Mouse (Mus musculus) C2C12 (cell line): ENCODE results near the gene Adamts1. TPM values are rescaled to one million over a fixed set of nuclear protein-coding genes. Genes with fewer than 3 reads are reported as not detected.

Source experiments
- H3K27me3 ChIP-seq: one replicate; pipeline ENCODE4 v1.6.1; 2011; ENCODE audit not compliant: control insufficient read depth, insufficient read depth, insufficient read length
- H3K36me3 ChIP-seq: one replicate; pipeline ENCODE4 v1.6.1; 2011; ENCODE audit not compliant: control insufficient read depth, insufficient read depth
- H3K4me3 ChIP-seq: one replicate; pipeline ENCODE4 v1.5.1; 2011; ENCODE audit warnings: mild to moderate bottlenecking, control low read depth; ENCODE audit not compliant: poor library complexity, insufficient read depth, severe bottlenecking
- H3K79me2 ChIP-seq: one replicate; pipeline ENCODE4 v1.6.1; 2011; ENCODE audit not compliant: control insufficient read depth, insufficient read depth
- H3K79me3 ChIP-seq: one replicate; pipeline ENCODE4 v1.6.1; 2011; ENCODE audit warnings: low read depth, control low read depth
- H3ac ChIP-seq: one replicate; pipeline ENCODE3; 2011; ENCODE audit warnings: low read depth; ENCODE audit not compliant: control insufficient read depth, insufficient read length
- CEBPB ChIP-seq: IDR thresholded peaks from one replicate; pipeline ENCODE4 v1.6.1; 2011; ENCODE audit warnings: low read depth, mild to moderate bottlenecking, control low read depth, moderate library complexity
- CTCF ChIP-seq: IDR thresholded peaks from one replicate; pipeline ENCODE4 v1.5.1; 2011; ENCODE audit not compliant: control insufficient read depth, insufficient read depth, insufficient read length
- FOSL1 ChIP-seq: IDR thresholded peaks from one replicate; pipeline ENCODE4 v1.8.0; 2011; ENCODE audit warnings: mild to moderate bottlenecking, low read length; ENCODE audit not compliant: poor library complexity, insufficient read depth, severe bottlenecking
- MAX ChIP-seq: IDR thresholded peaks from one replicate; pipeline ENCODE4 v1.6.1; 2011; ENCODE audit warnings: mild to moderate bottlenecking, control low read depth
- MYOD1 ChIP-seq: IDR thresholded peaks from one replicate; pipeline ENCODE4 v1.6.1; 2011; ENCODE audit warnings: low read depth; ENCODE audit not compliant: control insufficient read depth, insufficient read length
- MYOG ChIP-seq: IDR thresholded peaks from one replicate; pipeline ENCODE4 v1.6.1; 2011; ENCODE audit not compliant: control insufficient read depth, insufficient read length; ENCODE audit errors: extremely low read depth
- USF1 ChIP-seq: IDR thresholded peaks from one replicate; pipeline ENCODE4 v1.6.1; 2011; ENCODE audit warnings: low read depth, mild to moderate bottlenecking, control low read depth, moderate library complexity
- polyA plus RNA-seq: library from polyadenylated mRNA; unstranded; fragments of >200 nt; fragmentation: generic; extraction: Trizol; gene quantifications from one replicate; pipeline ENCODE4 v1.2.1, GENCODE M21; 2012; ENCODE audit warnings: missing spikeins

Gene Adamts1
- polyA plus RNA-seq, 1 experiment = 1.8 TPM

GRCm38 (mm10) chr16:85762052-85762665, 40.8 kb downstream of the Adamts1 start:
- Histone ChIP-seq H3K4me3 (no peak overlapping the region), H3K36me3 (no peaks in the 10 kb centered on the region), H3K79me2 (no peaks in the 10 kb centered on the region), H3K27me3 (no peaks in the 10 kb centered on the region), H3K79me3 (no peaks in the 10 kb centered on the region), H3ac (no peak overlapping the region)
- TF ChIP-seq FOSL1 (no peak), MYOD1 (no peak), MAX (no peak), CEBPB (no peak), MYOG (no peak), USF1 (no peak), CTCF (no peak)

GRCm38 (mm10) chr16:85760961-85761580, 41.8 kb downstream of the Adamts1 start:
- no peak for TF ChIP-seq MYOG
- no peak for TF ChIP-seq USF1
- no peak for TF ChIP-seq CTCF
- TF ChIP-seq FOSL1 = no peak
- TF ChIP-seq MYOD1 = no peak
- TF ChIP-seq CEBPB = no peak
- no peak for TF ChIP-seq MAX

GRCm38 (mm10) chr16:85756101-85756819, 46.7 kb downstream of the Adamts1 start:
- H3K4me3 ChIP-seq = no peak overlapping the region
- TF ChIP-seq CTCF (no peak), FOSL1 (no peak), USF1 (no peak)
- H3K79me2 ChIP-seq = no peaks in the 10 kb centered on the region
- no peaks in the 10 kb centered on the region for H3K79me3 ChIP-seq
- no peaks in the 10 kb centered on the region for H3K36me3 ChIP-seq
- no peaks in the 10 kb centered on the region for H3K27me3 ChIP-seq
- no peak overlapping the region for H3ac ChIP-seq

More at GRCm38 (mm10) chr16:85760961-85761580, 41.8 kb downstream of the Adamts1 start:
- Histone ChIP-seq H3K27me3 (no peaks in the 10 kb centered on the region), H3K4me3 (no peak overlapping the region), H3K79me2 (no peaks in the 10 kb centered on the region), H3K79me3 (no peaks in the 10 kb centered on the region), H3ac (no peak overlapping the region), H3K36me3 (no peaks in the 10 kb centered on the region)

DNA sequence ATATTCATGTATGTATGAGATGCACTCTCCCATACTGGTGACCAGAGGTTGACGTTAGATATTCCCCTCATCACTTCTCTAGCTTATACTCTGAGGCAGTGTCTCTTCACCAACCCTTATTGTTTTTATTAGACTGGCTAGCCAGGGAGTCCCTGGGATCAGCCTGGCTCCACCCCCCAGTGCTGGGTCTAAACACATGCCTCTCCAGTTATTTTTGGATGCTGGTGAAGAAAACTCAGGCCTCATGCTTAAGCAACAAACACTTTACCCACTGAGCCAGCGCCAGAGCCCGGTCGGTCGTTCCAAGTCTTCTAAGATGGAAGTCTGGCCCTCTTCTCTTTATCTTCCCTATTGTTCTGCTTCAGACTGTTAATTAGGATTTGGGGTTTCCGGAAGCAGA, 53.6 kb downstream of the Adamts1 start:
- no peaks in the 10 kb centered on the region for H3K36me3 ChIP-seq
- H3ac ChIP-seq = no peak overlapping the region
- TF ChIP-seq CEBPB (no peak), FOSL1 (no peak), CTCF (no peak)
- no peak overlapping the region for H3K4me3 ChIP-seq
- H3K79me2 ChIP-seq = no peaks in the 10 kb centered on the region
- no peaks in the 10 kb centered on the region for H3K27me3 ChIP-seq
- no peaks in the 10 kb centered on the region for H3K79me3 ChIP-seq

GRCm38 (mm10) chr16:85747589-85748360, 55.1 kb downstream of the Adamts1 start:
- H3K79me3 ChIP-seq = no peaks in the 10 kb centered on the region
- TF ChIP-seq MAX = no peak
- TF ChIP-seq FOSL1 = no peak
- TF ChIP-seq USF1 = no peak
- TF ChIP-seq CTCF = no peak
- no peak for TF ChIP-seq MYOD1
- no peak for TF ChIP-seq CEBPB
- no peak for TF ChIP-seq MYOG
- H3K36me3 ChIP-seq = no peaks in the 10 kb centered on the region
- no peaks in the 10 kb centered on the region for H3K79me2 ChIP-seq
- no peak overlapping the region for H3ac ChIP-seq
- H3K4me3 ChIP-seq = no peak overlapping the region
- no peaks in the 10 kb centered on the region for H3K27me3 ChIP-seq
